Mouse (Mus musculus): Measurements from ENCODE around the gene Acer3.

Acer3 gene

DNA sequence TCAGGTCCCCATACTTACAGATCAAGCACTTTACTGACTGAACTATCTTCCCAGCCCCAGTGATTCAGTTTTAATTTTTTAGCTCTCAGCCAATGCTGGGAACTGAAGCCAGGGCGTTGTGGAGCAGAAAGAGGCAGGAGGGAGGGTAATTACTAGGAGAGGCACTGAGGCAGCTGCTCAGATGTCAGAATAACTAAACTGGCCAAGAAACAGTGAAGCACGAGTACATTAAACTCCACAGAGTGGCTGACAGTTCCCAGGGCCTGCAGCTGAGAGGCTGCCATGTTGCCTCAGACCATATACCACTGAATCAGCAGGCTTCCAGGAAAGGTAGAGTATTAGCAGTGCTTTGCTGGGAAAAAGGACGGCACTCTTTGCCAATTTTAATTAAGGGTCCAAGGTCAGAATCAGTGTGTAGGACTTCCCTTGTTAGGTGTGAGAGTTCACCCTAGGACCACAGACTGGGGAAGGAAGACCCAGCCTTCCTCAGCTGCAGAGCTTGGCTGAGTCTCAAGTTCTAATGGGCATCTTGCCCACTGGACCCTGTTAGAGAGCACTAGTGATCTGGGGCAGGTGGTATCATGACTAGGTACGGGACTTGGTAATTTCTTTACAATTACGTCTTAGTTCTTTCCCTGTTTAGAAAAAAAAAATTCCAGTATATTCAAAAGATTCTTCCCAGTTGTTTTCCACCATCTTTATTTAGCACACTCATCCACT is 11.8 kb upstream of the Acer3 start:
- DNase-seq (ENCODE audit: low spot score) = no peak

- no peak for DNase-seq (ENCODE audit: low spot score)
Observed at GRCm38 (mm10) chr7:98331932-98332331, 10.9 kb upstream of the Acer3 start.

GRCm38 (mm10) chr7:98330375-98331002 is 9.5 kb upstream of the Acer3 start:
- DNase-seq (ENCODE audit: low spot score) = no peak

GRCm38 (mm10) chr7:98329651-98330374 is 8.8 kb upstream of the Acer3 start:
- no peak for DNase-seq (ENCODE audit: low spot score)

GRCm38 (mm10) chr7:98328311-98328710 is 7.3 kb upstream of the Acer3 start:
- DNase-seq (ENCODE audit: low spot score) = no peak

- no peak for DNase-seq (ENCODE audit: low spot score)
Observed at GRCm38 (mm10) chr7:98326051-98326450, 5.0 kb upstream of the Acer3 start.

- DNase-seq (ENCODE audit: low spot score) = no peak
Observed at GRCm38 (mm10) chr7:98324228-98324627, 3.2 kb upstream of the Acer3 start.

DNA sequence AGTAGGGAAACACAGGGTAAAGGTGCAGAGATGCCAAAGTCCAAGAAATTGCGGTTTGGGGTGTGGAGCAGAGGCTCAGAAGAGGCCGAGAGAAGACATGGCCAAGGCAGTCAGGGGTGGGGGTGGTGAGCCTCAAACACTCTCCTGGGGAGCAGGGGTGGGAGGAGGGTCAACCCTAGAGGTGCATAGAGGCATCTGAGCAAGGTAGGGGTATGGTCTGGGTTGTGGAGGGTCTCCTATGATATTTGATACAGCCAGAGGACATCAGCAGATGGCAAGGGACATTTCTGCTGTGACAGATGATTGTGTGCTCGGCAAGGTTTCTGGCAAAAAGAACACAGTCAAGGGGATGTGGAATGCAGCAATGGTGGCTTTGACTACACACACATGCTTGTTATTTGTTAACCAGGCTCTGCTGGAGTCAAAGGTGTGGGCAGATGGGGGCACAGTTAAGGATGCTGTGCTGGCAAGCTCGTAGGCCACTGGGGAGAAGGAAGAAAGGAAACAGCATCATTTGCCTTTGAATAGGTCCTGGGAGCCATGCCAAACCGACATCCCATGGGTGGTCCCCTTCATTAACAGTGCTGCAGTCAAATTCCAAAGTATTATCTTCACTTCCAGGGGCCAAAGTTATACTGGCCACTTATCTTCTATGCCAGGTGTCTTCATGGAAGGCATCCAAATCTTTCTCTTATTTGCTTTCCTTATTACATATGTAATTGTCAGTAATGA is 2.4 kb upstream of the Acer3 start:
- DNase-seq (ENCODE audit: low spot score) = no peak

GRCm38 (mm10) chr7:98322415-98322814 is 1.4 kb upstream of the Acer3 start:
- no peak for DNase-seq (ENCODE audit: low spot score)

- DNase-seq (ENCODE audit: low spot score) = no peak
Observed at GRCm38 (mm10) chr7:98320006-98320556, 927 bp downstream of the Acer3 start.

DNA sequence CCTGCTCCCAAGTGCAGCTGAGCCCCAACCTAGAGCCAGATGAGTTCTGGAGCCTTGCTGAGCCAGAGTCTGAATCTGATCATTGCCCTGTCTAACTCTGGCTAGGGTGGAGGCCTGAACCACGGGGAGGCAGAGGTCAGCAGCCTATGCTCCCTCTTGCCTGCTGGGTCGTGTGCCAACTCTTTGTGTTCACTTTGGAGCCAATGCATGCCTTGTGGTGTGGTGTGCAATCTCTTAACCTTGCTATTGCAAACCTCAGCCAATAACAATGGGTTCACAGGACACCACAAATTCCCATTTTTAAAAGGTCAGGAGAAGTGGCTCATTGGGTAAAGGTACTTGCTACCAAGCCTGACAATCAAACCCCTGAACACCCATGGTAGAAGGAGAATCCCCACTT is 4.4 kb downstream of the Acer3 start:
- DNase-seq (ENCODE audit: low spot score) = no peak

DNA sequence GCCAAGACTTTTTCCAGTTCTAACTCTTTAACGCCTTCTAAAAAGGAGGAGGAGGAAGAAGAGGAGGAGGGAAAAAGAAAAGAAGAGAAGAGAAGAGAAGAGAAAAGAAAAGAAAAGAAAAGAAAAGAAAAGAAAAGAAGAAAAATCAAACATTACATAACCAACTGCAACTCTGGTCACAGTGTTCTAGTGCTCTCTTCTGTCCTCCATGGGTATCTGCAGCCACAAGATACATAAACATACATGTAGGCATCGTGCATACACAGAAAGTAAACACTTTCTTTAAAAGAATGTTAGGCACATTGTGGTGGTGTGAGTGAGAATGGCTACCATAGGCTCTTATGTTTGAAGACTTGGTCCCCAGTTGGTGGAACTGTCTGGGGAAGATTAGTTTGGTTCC is 5.9 kb downstream of the Acer3 start:
- no peak for DNase-seq (ENCODE audit: low spot score)

DNA sequence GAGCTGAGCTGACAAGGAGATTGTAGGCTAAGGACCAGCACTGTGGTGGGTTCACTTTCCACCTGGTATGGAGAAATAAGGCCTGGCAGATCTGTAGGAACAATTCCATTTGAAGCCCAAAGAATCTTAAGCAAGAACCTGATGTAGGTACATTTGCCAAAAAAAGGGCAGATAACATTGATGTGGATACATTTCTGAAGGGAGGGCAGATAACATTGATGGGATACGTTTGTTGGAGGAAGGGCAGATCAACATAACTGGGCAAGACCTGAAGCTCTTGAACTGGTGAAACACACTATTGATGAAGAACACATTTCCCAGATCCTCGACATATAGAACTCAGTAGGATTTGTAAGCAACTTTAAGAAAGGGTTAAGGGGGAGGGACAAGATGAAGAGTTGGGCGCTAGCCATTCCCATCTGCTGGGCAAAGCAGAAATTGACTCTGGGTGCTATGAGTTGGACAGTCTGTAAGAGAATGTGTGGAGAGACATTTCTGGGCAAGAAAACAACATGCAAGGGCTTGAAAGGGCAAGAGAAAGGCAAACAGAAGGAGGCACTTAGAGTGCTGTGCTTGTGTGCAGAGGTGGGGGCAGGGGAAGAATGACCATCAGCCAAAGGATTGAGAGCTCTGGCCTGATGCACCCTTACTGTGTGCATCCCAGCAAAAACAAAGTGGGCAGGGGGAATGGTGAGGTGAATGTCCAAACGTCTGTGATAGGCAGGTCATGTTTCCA is 8.7 kb downstream of the Acer3 start:
- no peak for DNase-seq (ENCODE audit: low spot score)

GRCm38 (mm10) chr7:98310266-98310665 is 10.7 kb downstream of the Acer3 start:
- no peak for DNase-seq (ENCODE audit: low spot score)

GRCm38 (mm10) chr7:98309219-98310030 is 11.6 kb downstream of the Acer3 start:
- peak; percentile 99 for DNase-seq (ENCODE audit: low spot score)

DNA sequence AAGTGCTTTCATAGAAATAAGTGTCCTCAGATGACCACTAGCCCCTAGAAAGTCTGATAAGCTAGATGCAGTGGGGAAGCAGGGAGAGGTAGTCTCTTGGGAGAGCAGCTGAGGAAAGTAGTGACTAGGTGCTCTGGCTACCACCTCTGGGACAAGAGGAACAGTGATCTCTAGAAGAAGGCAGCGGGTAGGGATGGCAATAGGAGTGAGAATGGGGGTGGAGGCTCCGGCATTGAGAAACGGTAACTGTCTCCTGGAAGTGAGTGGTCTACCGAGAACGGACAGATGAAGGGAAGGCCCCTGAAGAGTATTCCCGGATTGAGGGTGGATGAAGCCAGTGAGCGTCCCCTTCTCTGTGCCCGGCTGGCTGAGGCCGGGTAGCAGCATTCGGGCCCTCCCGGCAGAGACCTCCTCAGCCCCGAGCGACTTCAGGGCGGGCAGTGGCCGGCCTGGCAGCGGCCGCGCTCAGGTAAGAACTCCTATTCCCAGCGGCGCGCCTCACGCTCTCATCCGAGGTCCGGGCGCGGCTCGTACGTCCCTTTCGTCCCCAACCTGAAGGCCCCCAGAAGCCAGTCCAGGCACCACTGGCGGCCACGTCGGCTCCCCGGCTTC is 12.3 kb downstream of the Acer3 start:
- peak; percentile 52 for DNase-seq (ENCODE audit: low spot score)

DNA sequence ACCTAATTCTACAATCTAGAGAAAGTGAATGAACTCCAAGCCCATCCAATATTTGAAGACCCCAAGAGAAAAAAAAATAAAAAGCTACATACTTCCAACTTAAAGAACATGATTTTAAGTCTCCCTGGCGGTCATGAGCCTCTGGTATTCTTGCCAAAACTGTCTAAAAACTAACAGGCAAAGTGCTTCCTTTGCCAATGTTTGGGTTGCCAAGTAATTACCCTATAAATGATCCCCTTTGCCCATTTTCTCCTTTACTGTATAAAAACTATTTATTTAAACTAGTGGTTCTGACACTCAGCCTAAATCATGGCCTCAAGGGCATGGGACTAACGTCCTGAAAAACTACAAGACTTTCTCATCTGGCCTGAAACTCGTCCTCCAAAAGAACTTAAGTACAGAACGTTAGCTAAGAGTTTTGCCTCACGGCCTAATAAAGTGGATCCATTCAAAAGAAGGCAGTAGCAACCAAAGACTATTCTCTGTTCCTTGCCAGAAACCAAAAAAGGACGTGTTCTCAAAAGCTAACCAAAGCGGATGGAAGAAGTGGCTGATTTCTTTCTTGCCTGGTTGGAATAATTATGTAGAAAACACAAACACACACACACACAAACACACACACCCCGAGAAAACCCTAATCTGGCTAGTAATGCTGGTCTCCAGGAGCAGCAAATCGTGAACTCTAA is 12.9 kb downstream of the Acer3 start:
- peak; percentile 13 for DNase-seq (ENCODE audit: low spot score)

DNA sequence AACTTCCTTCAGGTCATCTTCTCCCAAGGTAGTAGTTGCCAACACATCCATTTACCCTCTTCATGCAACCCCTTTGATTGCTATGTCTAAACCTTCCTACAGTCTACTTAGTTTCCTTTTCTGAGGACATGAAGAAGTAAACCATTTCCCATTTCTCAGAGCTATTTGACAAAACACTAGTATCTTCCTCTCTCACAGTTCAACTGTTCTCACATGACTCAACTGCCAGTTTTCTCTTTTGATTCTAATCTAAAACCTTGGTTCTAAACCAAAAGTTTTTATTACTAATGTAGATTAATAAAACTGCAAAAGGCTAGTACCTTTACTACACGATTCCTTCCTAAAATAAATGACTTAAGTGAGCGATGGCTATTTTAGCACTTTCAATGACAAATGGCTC is 13.6 kb downstream of the Acer3 start:
- no peak for DNase-seq (ENCODE audit: low spot score)

DNA sequence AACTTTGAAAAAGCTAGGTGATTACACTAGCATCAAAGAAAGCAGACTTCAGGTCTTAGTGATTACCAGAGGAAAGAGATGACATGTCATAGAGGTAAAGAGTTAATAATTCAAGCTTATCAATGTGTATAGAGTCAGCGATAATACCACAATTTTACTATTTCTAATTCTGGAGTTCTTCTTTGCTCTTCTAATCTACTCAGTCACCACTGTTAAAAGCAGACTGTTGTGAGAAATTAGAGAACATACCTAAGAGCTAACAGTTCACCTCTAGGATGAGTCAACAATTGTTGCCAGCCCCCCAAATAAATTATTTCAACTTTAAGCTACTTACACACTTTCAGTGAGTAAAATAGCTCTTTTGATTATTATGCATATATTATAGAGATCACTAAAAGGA is 28.1 kb downstream of the Acer3 start:
- no peak for DNase-seq (ENCODE audit: low spot score)

GRCm38 (mm10) chr7:98289585-98289984 is 31.4 kb downstream of the Acer3 start:
- DNase-seq (ENCODE audit: low spot score) = peak; percentile 17

Measured in embryo, embryonic 10.5 days (tissue).